Mouse (Mus musculus) ES-Bruce4 (cell line): ENCODE data around the gene Arhgap23.

ENCODE experiments used
- CTCF ChIP-seq: IDR thresholded peaks from one replicate; pipeline ENCODE4 v1.8.1; 2011; ENCODE audit warnings: low read depth, low read length
- EP300 ChIP-seq: IDR thresholded peaks from 2 replicates; pipeline ENCODE4 v1.6.1; 2011; ENCODE audit warnings: low read depth, low read length; ENCODE audit not compliant: insufficient read depth
- POLR2A ChIP-seq: IDR thresholded peaks from one replicate; pipeline ENCODE4 v1.8.1; 2011; ENCODE audit warnings: low read length; ENCODE audit not compliant: insufficient read depth

DNA sequence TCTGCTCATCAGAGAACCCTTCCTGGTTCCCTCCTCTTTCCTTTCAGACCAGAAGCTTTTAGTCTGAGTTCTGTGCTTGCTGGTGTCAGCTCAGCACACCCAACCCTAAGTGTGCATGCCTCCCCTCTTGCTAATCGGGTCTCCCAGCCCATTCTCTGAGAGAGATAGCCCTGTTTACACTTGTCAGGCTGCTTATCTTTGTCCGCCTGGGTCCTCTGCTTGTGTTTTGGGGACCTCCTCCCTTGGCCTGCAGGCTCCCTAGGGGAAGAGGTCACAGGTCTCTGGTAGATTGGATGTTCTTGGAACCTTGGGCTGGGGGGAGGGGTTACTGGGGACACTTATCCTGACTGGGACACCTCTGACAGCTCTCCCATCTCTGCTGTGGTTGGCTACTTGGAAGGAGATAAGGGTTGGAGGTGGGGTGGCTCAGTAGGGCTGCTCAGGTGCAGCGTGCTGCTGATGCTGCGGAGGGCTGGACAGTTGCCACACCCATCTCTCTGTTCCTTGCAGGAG, 30.7 kb downstream of the Arhgap23 start:
- TF ChIP-seq EP300: no peak
- no peak for TF ChIP-seq POLR2A
- no peak for TF ChIP-seq CTCF
